Mouse (Mus musculus): ENCODE measurements around the gene Arhgef12.

DNA sequence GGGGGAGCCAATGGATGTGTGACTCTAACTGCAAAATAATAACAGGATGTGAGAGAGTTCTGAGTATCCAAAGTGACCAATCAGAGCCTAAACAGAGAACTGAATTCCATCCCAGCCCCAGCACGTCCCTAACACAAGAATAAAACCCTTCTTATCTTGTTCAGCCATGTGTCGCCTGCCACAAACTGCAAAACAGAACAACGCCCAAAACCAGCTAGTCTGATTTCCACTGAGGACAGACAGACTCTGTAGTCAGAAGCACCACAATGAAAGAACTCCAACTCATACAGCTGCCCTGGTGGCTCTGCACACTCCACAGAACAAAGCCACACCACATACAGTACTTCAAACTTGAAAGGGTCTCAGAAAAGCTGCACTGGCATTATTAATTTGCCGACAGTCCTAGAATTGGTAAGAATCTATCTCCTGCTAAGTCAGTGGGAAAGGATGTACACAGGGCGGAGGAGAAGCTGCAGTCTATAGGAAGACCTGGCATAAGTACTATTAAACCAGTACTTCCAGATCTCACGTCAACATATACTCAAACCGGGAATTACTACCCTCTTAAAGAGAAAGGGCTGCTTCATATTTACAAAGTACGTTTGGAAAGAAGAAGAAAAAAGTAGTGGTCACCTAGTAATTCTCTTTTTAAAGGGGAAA is 5.0 kb downstream of the Arhgef12 start:
- TF ChIP-seq CTCF (IDR thresholded peaks at IDR 0.05; ENCODE audit: low read depth) (no peak), EP300 (optimal IDR thresholded peaks at IDR 0.05) (no peak)
